ENCODE assay signal across 27 mouse cellular contexts in genomic region chr7:126075058-126075457, GRCm38 (mm10). TPM values are rescaled to one million over a fixed set of nuclear protein-coding genes. Genes with fewer than 3 reads are reported as not detected.
DNase-seq lines count a peak whose midpoint lies in the region; ATAC-seq lines count a peak whose summit lies in the region.
"Had no signal": no experiment of that assay in that cellular context is flagged by ENCODE, and none has a peak within 500 bp of the region (broad histone marks: within the 10 kb centered on the region; RNA-seq: fewer than 3 reads in every experiment).

No protein-coding gene starts in this region.

- no peak for DNase-seq in heart, embryonic 10.5 days (ENCODE audit: low spot score)
- DNase-seq in heart, postnatal 4 days: no peak
- DNase-seq in kidney, postnatal 10 days: peak; percentile 37
- no peak for DNase-seq in kidney, adult 8-10 months
- DNase-seq in lung, postnatal 10 days: no peak
- DNase-seq: adrenal gland, postnatal 25 days; cerebellum, adult 11-12 months; cerebellum, postnatal 25 days; forebrain, postnatal 0 days; kidney, adult 11 months; layer of hippocampus, postnatal 36 days; liver; right cerebral cortex, postnatal 25 days had no signal

- WGBS in heart, embryonic 10.5 days: 54% methylated on average over 9 of the region's 9 CpGs
- WGBS in lung, embryonic 16.5 days: 42% methylated on average over 9 of the region's 9 CpGs

- H3K9me3 ChIP-seq in heart, embryonic 10.5 days: no peaks in the 10 kb centered on the region
- H3K9me3 ChIP-seq in lung, embryonic 16.5 days (ENCODE audit: control insufficient read depth, low read length): no peaks in the 10 kb centered on the region
- H3K9me3 ChIP-seq: embryonic facial prominence, embryonic 10.5 days; embryonic facial prominence, embryonic 15.5 days; forebrain, embryonic 12.5 days; liver, embryonic 15.5 days; stomach, embryonic 15.5 days had no signal

- ATAC-seq in lung, embryonic 16.5 days (ENCODE audit: low read depth): 0 out of 2 replicates have a peak, but pooled peaks have one; percentile 12
- 0 out of 2 replicates have a peak, but pooled peaks have one; percentile 14 for ATAC-seq in megakaryocyte progenitor cell, adult 5-6 weeks (replicated peaks; ENCODE audit: poor library complexity)
- ATAC-seq: forebrain, postnatal 0 days; midbrain, embryonic 16.5 days had no signal

- peaks cover 35% of the 10 kb centered on the region for H3K27me3 ChIP-seq in heart, embryonic 10.5 days (ENCODE audit: insufficient read depth, poor library complexity, severe bottlenecking)
- H3K27me3 ChIP-seq in lung, embryonic 16.5 days (ENCODE audit: control insufficient read depth, insufficient read depth, low read depth, low read length): no peaks in the 10 kb centered on the region; the same call in 1 of the 2 replicates

- no peak overlapping the region for H3K4me2 ChIP-seq in lung, embryonic 16.5 days (ENCODE audit: low read depth, low read length)
- H3K4me2 ChIP-seq: embryonic facial prominence, embryonic 15.5 days; forebrain, embryonic 12.5 days; heart, embryonic 13.5 days; hindbrain, embryonic 14.5 days; liver, embryonic 15.5 days; midbrain, embryonic 11.5 days; stomach, embryonic 15.5 days had no signal

- peaks cover 6% of the 10 kb centered on the region; the same call in 1 of the 2 replicates for H3K4me1 ChIP-seq in heart, embryonic 10.5 days
- H3K4me1 ChIP-seq in lung, embryonic 16.5 days (replicated peaks; ENCODE audit: control insufficient read depth, insufficient read depth, low read length): no peaks in the 10 kb centered on the region
- H3K4me1 ChIP-seq: embryonic facial prominence, embryonic 10.5 days; embryonic facial prominence, embryonic 15.5 days; forebrain, embryonic 12.5 days; liver, embryonic 15.5 days; stomach, embryonic 15.5 days had no signal

- no peaks in the 10 kb centered on the region; the same call in 1 of the 2 replicates for H3K36me3 ChIP-seq in heart, embryonic 10.5 days
- H3K36me3 ChIP-seq in lung, embryonic 16.5 days (ENCODE audit: control insufficient read depth, insufficient read depth, low read length): no peaks in the 10 kb centered on the region
- H3K36me3 ChIP-seq: embryonic facial prominence, embryonic 10.5 days; embryonic facial prominence, embryonic 15.5 days; forebrain, embryonic 12.5 days; liver, embryonic 15.5 days; stomach, embryonic 15.5 days had no signal

- peak overlapping the region; percentile 44; the same call in 1 of the 2 replicates for H3K27ac ChIP-seq in heart, embryonic 10.5 days
- no peak overlapping the region for H3K27ac ChIP-seq in lung, embryonic 16.5 days (ENCODE audit: low read length)
- H3K27ac ChIP-seq: embryonic facial prominence, embryonic 10.5 days; embryonic facial prominence, embryonic 15.5 days; forebrain, embryonic 12.5 days; heart, embryonic 13.5 days; hindbrain, embryonic 14.5 days; kidney, postnatal 0 days; liver, embryonic 15.5 days; macrophage; stomach, embryonic 15.5 days had no signal

- H3K4me3 ChIP-seq in heart, embryonic 10.5 days: no peak overlapping the region
- H3K4me3 ChIP-seq in lung, embryonic 16.5 days (ENCODE audit: low read length): no peak overlapping the region
- H3K4me3 ChIP-seq: embryonic facial prominence, embryonic 10.5 days; embryonic facial prominence, embryonic 15.5 days; forebrain, embryonic 12.5 days; heart, embryonic 13.5 days; liver, embryonic 15.5 days; stomach, embryonic 15.5 days had no signal

- no peak overlapping the region for H3K9ac ChIP-seq in lung, embryonic 16.5 days (ENCODE audit: low read length)
- H3K9ac ChIP-seq: embryonic facial prominence, embryonic 15.5 days; forebrain, embryonic 12.5 days; forebrain, postnatal 0 days; heart, embryonic 13.5 days; hindbrain, embryonic 14.5 days; liver, embryonic 15.5 days; stomach, embryonic 15.5 days had no signal

RNA-seq across cellular contexts. Expression of gene Gsg1l, which starts 7.2 kb away (rescaled TPM):
- polyA plus RNA-seq in heart, embryonic 10.5 days (2016; fragmentation: Nextera tagmentation; extraction: Ambion mirVana): 3.1 and 7.2 TPM in 2 replicates
- 10 to 100 TPM; 17.6 to 18.8 TPM for total RNA-seq in heart, postnatal 4 days (2021)
- polyA plus RNA-seq in lung, embryonic 16.5 days (2015; fragmentation: Nextera tagmentation; extraction: Ambion mirVana): 2.5 and 2.6 TPM in 2 replicates
- not detected in 2 replicates for total RNA-seq in megakaryocyte progenitor cell, adult 5-6 weeks (2015)
- not detected in 2 replicates for total RNA-seq in megakaryocyte progenitor cell, adult 5-6 weeks (2017)
- total RNA-seq: neutrophil, adult 5-6 weeks had no signal

Comparison
In these comparisons a context has a peak if more than half of its experiments do, and no peak if none do; other contexts are left out.
1. RNA of gene Gsg1l, which starts 7.2 kb away (total RNA-seq): 17.6 to 18.8 TPM in heart, postnatal 4 days; not detected in megakaryocyte progenitor cell, adult 5-6 weeks; every median in the first group is over 10 times any median in the second.